Mouse (Mus musculus): ENCODE measurements around the gene Trnau1ap. TPM values are rescaled to one million over a fixed set of nuclear protein-coding genes. Genes with fewer than 3 reads are reported as not detected.

The Trnau1ap gene
- polyA plus RNA-seq, 1 experiment from 2014 or later = 91.8 TPM

DNA sequence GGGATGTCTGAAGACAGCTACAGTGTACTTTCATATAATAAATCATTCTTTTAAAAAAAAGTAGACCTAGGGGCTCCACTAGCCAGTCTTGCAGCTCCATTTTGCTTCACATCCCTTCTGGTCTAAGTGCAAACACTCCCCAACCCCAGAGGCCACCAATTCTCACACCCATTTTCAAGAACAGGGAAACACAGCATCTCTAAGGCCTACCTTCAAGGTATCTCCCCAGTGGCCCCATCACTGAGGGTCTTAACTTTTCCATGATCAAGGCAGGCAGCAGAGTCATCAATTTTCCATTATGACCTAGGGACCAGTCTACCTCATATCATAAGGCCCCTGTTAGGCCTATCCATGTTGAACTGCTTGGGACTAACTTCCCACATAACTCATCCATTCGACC is 22.1 kb upstream of the Trnau1ap start:
- Histone ChIP-seq H3K4me3 (peak overlapping the region; percentile 78), H3K36me3 (replicated peaks) (peaks cover 38% of the 10 kb centered on the region), H3K27me3 (ENCODE audit: poor library complexity, severe bottlenecking) (no peaks in the 10 kb centered on the region), H3K4me1 (peaks cover 28% of the 10 kb centered on the region), H3K9me3 (no peaks in the 10 kb centered on the region), H3K27ac (peak overlapping the region; percentile 92)
- WGBS = 22% methylated on average over 1 of the region's 1 CpGs
- DNase-seq (ENCODE audit: extremely low spot score, low spot score) = no peak

DNA sequence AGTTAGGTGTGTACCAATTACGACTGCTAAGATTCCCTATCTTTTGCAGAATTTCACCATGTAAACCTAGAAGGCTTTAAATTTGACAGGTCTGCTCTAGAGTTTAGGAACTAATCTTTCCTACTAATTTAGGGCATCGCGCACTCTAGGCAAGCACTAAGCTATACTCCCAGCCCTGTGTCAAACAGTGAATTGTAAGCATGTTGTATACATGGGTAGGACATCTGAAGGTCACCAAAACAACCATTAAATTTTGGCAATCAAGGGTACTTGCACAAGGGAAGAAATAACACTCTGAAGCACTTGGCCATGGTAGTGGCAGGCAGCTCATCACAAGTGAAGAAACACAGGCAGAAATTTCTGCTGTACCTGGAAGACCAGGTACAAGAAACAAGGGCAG is 21.5 kb upstream of the Trnau1ap start:
- peaks cover 32% of the 10 kb centered on the region for H3K36me3 ChIP-seq (replicated peaks)
- H3K9me3 ChIP-seq = no peaks in the 10 kb centered on the region
- H3K4me3 ChIP-seq = peak overlapping the region; percentile 78; the same call in 1 of the 2 replicates
- DNase-seq (ENCODE audit: extremely low spot score, low spot score) = no peak
- WGBS = 57% methylated on average over 3 of the region's 3 CpGs
- H3K27ac ChIP-seq = no peak overlapping the region
- H3K27me3 ChIP-seq (ENCODE audit: poor library complexity, severe bottlenecking) = no peaks in the 10 kb centered on the region
- peaks cover 28% of the 10 kb centered on the region for H3K4me1 ChIP-seq

DNA sequence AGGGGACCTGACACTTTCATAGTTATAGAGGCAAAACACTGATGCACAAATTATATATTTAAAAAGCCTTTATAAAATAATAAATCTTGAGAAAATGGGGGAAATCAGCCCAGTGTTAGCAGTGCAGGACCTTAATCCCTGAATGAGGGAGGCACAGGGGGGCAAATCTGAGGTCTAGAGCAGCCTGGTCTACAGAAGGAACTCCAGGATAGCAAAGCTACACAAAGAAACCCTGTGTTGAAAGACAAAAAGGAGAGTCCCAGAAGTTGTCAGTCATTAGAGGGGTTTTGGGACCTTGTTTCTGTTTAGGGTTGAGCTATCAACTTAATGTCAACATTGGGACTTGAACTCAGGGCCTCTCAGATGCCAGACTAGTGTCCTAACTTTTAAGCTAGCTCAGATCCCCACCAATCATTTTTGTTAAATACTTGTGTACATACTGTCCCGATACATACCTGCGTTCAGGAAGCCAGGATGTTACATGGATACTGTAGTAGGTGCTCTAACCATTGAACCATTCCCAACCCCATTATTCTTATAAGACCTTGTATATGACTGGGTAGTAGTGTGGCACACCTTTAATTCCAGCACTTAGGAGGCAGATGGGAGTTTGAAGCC is 20.9 kb upstream of the Trnau1ap start:
- H3K4me3 ChIP-seq = 0 out of 2 replicates have a peak overlapping the region, but pooled peaks have one; percentile 16
- no peaks in the 10 kb centered on the region for H3K9me3 ChIP-seq
- no peak for DNase-seq (ENCODE audit: extremely low spot score, low spot score)
- no peak overlapping the region for H3K27ac ChIP-seq
- 27% methylated on average over 2 of the region's 2 CpGs for WGBS
- H3K36me3 ChIP-seq (replicated peaks) = peaks cover 32% of the 10 kb centered on the region
- no peaks in the 10 kb centered on the region for H3K27me3 ChIP-seq (ENCODE audit: poor library complexity, severe bottlenecking)
- H3K4me1 ChIP-seq = peaks cover 28% of the 10 kb centered on the region

DNA sequence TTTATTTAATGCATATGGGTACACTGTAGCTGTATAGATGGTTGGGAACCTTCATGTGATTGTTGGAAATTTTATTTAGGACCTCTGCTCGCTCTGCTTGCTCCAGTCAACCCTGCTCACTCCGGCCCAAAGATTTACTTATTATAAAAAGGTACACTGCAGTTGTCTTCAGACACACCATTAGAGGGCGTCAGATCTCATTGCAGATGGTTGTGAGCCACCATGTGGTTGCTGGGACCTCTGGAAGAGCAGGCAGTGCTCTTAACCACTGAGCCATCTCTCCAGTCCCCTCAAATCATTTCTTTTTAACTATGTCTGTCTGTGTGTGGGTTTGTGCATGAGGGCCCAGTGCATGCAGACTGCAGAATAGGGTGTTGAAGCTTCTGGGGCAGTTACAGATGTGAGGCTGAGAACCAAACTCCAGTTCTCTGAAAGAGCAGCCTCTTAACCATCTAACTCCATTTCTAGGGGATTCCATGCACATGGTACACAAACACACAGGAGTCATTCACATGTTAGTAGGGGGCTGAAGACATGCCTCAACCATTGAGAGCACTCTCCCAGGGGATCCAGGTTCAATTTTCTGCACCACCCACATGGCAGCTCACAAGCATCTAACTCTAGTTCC is 20.3 kb upstream of the Trnau1ap start:
- Histone ChIP-seq H3K4me3 (no peak overlapping the region), H3K36me3 (replicated peaks) (peaks cover 32% of the 10 kb centered on the region), H3K27me3 (ENCODE audit: poor library complexity, severe bottlenecking) (no peaks in the 10 kb centered on the region), H3K27ac (no peak overlapping the region), H3K9me3 (no peaks in the 10 kb centered on the region), H3K4me1 (peaks cover 30% of the 10 kb centered on the region)
- DNase-seq (ENCODE audit: extremely low spot score, low spot score) = no peak
- 62% methylated on average over 3 of the region's 3 CpGs for WGBS

DNA sequence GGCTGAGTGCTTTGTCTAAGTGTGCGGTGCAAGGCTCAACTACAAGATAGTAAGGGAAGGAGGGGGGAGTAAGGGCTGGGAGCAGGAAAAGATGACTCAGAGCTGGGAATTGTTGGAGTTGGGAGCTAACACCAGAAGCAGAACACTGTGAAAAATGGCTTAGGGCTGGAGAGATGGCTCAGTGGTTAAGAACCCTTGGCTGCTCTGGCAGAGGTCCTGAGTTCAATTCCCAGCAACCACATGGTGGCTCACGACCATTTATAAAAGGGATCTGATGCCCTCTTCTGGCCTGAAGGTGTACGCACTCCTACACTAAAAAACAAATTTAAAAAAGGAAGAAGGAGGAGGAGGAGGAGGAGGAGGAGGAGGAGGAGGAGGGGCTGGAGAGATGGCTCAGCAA is 17.3 kb upstream of the Trnau1ap start:
- WGBS = 65% methylated on average over 3 of the region's 3 CpGs

DNA sequence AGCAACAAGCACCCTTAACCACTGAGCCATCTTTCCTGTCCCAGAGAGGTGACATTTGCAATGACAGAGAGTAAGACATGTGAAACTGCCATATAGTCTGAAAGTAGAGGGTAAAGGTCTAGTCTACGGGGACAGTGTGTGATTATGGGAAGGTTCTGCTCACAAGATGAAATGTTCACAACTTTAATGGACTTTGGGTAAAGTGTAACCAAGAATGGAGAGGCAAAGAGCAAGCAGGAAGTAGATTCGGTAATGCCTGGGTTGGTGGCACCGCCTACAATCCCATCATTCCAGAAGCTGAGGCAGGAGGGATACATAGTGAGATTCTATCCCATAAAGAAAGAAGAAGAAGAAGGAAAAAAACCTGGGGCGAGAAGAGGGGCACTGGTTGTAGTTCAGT is 16.9 kb upstream of the Trnau1ap start:
- Histone ChIP-seq H3K36me3 (replicated peaks) (peaks cover 37% of the 10 kb centered on the region), H3K27ac (no peak overlapping the region), H3K9me3 (no peaks in the 10 kb centered on the region), H3K4me3 (no peak overlapping the region), H3K27me3 (ENCODE audit: poor library complexity, severe bottlenecking) (no peaks in the 10 kb centered on the region), H3K4me1 (peaks cover 34% of the 10 kb centered on the region)
- no peak for DNase-seq (ENCODE audit: extremely low spot score, low spot score)
- 87% methylated on average over 4 of the region's 4 CpGs for WGBS

More for the DNA sequence above, 17.3 kb upstream of the Trnau1ap start:
- Histone ChIP-seq H3K27ac (no peak overlapping the region), H3K4me1 (peaks cover 38% of the 10 kb centered on the region), H3K27me3 (ENCODE audit: poor library complexity, severe bottlenecking) (no peaks in the 10 kb centered on the region), H3K36me3 (replicated peaks) (peaks cover 37% of the 10 kb centered on the region), H3K9me3 (no peaks in the 10 kb centered on the region), H3K4me3 (no peak overlapping the region)
- DNase-seq (ENCODE audit: extremely low spot score, low spot score) = no peak

DNA sequence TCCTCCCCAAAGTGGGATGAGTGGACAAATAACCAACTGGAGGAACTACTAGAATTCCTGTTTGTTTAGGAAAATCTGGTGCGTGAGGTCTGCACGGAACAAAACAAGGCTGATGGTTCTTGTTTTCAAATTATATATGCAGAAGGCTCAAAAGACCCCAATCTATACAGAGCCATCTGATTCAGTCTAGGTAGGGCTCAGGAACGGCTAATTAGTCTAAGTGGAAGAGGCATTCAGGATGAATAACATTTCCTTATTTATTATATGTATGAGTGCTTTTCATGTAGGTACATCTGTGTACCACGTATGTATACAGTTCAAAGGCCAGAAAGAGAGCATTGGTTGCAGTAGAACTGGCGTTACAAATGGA is 16.5 kb upstream of the Trnau1ap start:
- H3K36me3 ChIP-seq (replicated peaks) = peaks cover 37% of the 10 kb centered on the region
- WGBS = 50% methylated on average over 5 of the region's 5 CpGs
- H3K27ac ChIP-seq = peak overlapping the region; percentile 97; the same call in 1 of the 2 replicates
- H3K9me3 ChIP-seq = no peaks in the 10 kb centered on the region
- H3K27me3 ChIP-seq (ENCODE audit: poor library complexity, severe bottlenecking) = no peaks in the 10 kb centered on the region
- H3K4me3 ChIP-seq = peak overlapping the region; percentile 84
- DNase-seq (ENCODE audit: extremely low spot score, low spot score) = no peak
- H3K4me1 ChIP-seq = peaks cover 30% of the 10 kb centered on the region

DNA sequence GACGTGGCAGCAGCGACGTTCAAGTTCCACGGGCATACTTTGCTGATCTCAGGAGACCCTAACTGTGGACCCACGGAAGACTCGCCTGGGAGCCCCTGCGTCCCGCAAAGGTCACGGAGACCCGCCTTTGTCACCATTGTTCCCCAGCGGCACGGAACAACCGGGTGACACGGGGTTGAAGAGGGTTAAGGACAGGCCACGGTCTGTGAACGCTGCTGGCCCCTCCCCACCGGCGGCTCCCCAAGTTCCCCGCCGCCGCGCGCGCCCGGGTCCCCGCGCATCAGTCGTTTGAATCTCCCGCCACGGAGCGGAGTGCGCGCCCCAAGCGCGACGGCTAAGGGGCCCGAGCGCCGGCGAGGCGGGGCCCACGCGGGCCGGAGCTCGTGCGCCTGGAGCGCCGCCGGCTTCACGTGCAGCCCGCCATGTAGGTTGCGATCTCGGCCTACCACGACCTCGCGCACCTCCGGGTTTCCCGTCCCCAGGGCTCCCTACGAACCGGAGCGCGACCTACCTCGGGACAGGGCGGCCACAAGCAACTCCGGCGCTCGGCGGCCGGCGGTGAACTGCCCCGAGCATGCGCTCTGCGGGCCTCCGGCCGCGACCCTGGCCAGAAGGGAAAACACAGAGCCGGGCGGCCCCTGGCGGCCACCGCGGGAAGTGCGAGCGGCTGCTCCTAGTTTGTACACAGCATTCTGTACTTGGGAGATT is 16.0 kb upstream of the Trnau1ap start:
- under 1% methylated on average over 83 of the region's 83 CpGs for WGBS
- Histone ChIP-seq H3K36me3 (replicated peaks) (peaks cover 37% of the 10 kb centered on the region), H3K9me3 (no peaks in the 10 kb centered on the region), H3K27ac (peak overlapping the region; percentile 97), H3K4me3 (peak overlapping the region; percentile 84), H3K4me1 (peaks cover 30% of the 10 kb centered on the region), H3K27me3 (ENCODE audit: poor library complexity, severe bottlenecking) (no peaks in the 10 kb centered on the region)
- DNase-seq (ENCODE audit: extremely low spot score, low spot score) = peak; percentile 92

DNA sequence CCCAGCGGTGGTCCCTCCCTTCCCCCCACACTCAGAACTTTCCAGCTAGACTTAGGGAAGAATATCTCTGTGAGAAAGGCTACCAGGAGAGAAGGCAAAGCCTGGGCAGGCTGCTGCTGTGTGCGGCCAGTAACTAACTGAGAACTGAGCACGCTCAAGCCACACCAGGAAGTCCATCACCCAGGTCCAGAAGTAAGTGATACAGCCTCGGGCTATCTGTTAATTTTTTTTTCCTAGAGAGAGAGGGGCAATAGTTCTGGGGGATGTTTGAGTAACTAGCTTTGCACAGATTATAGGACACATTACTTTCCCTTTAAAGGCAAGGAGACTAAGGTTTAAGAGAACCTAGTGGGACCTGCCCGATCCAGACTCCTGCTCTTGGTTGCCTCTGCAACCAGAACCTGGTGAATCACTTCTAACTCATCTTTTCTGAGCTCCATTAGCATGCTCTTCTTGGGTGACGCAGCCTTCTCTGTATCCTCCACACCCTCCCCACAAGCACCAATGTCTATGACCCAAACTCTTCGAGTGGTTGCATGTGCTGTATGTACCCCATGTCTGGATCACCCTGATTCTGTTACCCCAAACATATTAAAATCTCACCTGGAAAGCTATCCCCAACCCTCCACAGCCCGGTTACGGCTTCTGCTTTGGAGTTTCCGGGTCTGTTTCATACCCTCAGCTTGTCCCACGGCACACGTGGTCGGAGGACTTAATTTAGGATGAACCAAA is 15.2 kb upstream of the Trnau1ap start:
- WGBS = 9% methylated on average over 13 of the region's 13 CpGs
- peaks cover 38% of the 10 kb centered on the region for H3K36me3 ChIP-seq (replicated peaks)
- peak overlapping the region; percentile 97 for H3K27ac ChIP-seq
- H3K4me1 ChIP-seq = peaks cover 30% of the 10 kb centered on the region
- peak overlapping the region; percentile 84 for H3K4me3 ChIP-seq
- no peaks in the 10 kb centered on the region for H3K27me3 ChIP-seq (ENCODE audit: poor library complexity, severe bottlenecking)
- peak; percentile 46 for DNase-seq (ENCODE audit: extremely low spot score, low spot score)
- no peaks in the 10 kb centered on the region for H3K9me3 ChIP-seq

DNA sequence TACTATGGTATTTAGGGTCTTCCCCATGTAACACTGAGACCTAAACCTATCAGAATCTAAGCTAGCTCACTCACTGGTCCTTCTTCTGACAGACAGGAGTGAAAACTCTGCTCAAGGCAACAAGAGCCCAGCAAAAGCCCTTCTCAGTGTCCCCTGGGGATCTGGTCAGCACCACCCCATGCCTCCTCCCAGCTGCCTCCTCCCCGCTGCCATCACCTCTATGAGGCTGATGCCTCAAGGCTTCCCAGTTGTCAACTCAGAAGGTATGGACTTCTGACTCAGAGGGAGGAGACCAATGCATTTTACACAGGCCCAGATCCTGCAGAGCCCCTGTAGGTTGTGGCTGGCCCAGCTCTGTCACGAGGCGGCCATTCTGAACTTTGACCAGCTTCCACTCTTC is 12.1 kb upstream of the Trnau1ap start:
- Histone ChIP-seq H3K36me3 (replicated peaks) (peaks cover 67% of the 10 kb centered on the region), H3K27me3 (ENCODE audit: poor library complexity, severe bottlenecking) (no peaks in the 10 kb centered on the region), H3K4me3 (no peak overlapping the region)

DNA sequence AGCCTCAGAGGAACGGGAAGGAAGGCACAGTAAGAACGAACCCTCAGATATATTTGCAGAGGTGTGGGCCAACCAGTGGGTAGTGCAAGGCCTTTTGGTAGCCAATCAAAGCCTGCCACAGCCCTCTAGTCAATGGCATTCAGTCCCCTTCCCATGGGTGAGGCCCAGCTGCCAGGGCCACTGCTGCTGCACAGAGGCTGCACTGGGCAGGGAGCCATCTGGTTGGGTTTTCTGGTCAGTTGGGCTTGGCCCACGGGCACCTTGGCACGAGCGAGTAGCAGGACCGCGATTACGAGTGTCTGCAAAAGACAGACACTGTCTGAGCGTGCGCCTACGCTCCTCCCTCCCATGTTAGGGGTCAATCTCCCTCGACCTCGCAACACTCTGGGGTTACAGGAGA is 9.6 kb upstream of the Trnau1ap start:
- peaks cover 93% of the 10 kb centered on the region for H3K36me3 ChIP-seq (replicated peaks)
- no peak overlapping the region for H3K4me3 ChIP-seq
- H3K4me1 ChIP-seq = peaks cover 16% of the 10 kb centered on the region
- 95% methylated on average over 13 of the region's 13 CpGs for WGBS
- no peak for DNase-seq (ENCODE audit: extremely low spot score, low spot score)
- H3K27ac ChIP-seq = no peak overlapping the region
- H3K27me3 ChIP-seq (ENCODE audit: poor library complexity, severe bottlenecking) = no peaks in the 10 kb centered on the region
- no peaks in the 10 kb centered on the region for H3K9me3 ChIP-seq

More for the DNA sequence above, 12.1 kb upstream of the Trnau1ap start:
- no peak overlapping the region for H3K27ac ChIP-seq
- 94% methylated on average over 3 of the region's 3 CpGs for WGBS
- H3K4me1 ChIP-seq = peaks cover 25% of the 10 kb centered on the region
- no peak for DNase-seq (ENCODE audit: extremely low spot score, low spot score)
- H3K9me3 ChIP-seq = no peaks in the 10 kb centered on the region

DNA sequence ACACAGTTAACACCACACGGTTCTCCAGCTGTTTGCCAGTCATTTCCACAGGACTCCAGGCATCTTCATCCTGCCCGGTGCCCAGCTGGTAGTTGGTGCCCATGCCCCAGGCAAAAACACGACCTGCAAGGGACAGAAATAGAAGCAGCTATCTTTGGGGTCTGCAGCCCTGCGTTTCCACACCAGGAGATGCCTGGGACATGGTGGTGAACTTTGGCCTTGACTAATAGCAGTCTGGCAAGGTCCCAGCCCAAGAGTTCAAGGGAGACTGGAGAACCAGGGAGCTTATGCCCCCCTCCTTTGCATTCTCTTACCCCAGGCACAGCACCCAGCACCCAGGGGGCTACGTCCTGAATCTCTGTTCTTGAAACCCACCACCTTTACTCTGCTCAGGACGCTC is 3.5 kb upstream of the Trnau1ap start:
- H3K4me1 ChIP-seq = peaks cover 24% of the 10 kb centered on the region
- peaks cover 74% of the 10 kb centered on the region for H3K36me3 ChIP-seq (replicated peaks)
- WGBS = 86% methylated on average over 6 of the region's 6 CpGs
- no peak for DNase-seq (ENCODE audit: extremely low spot score, low spot score)
- H3K27ac ChIP-seq = no peak overlapping the region
- no peaks in the 10 kb centered on the region for H3K27me3 ChIP-seq (ENCODE audit: poor library complexity, severe bottlenecking)
- no peak overlapping the region for H3K4me3 ChIP-seq
- no peaks in the 10 kb centered on the region for H3K9me3 ChIP-seq
